Mouse (Mus musculus) thymus, adult 2 months (tissue): Measurements from ENCODE around the gene Tpgs1.

Experiments
- CTCF ChIP-seq: fragments of 200-500 bp; IDR thresholded peaks from 2 replicates; pipeline ENCODE4 v1.5.1; 2012; ENCODE audit warnings: mild to moderate bottlenecking, control low read depth, low read length, moderate library complexity, borderline replicate concordance; ENCODE audit not compliant: control insufficient read depth, poor library complexity, insufficient read depth; ENCODE audit errors: extremely low read depth
- POLR2A ChIP-seq: fragments of 200-500 bp; IDR thresholded peaks from 2 replicates; pipeline ENCODE4 v1.6.1; 2012; ENCODE audit warnings: mild to moderate bottlenecking, low read length, control low read depth, moderate library complexity; ENCODE audit not compliant: control insufficient read depth, poor library complexity, insufficient read depth; ENCODE audit errors: extremely low read depth

- no peak for TF ChIP-seq CTCF
- no peak for TF ChIP-seq POLR2A
Measured at GRCm38 (mm10) chr10:79705951-79706350, 36.8 kb downstream of the Tpgs1 start.
